Mouse (Mus musculus): ENCODE measurements around the gene Kcnk7.
"Not testable (repeated sequence)": the region's sequence is repeated elsewhere in the genome, so short reads cannot be mapped to it uniquely, and the experiment has no call there.

Gene Kcnk7

DNA sequence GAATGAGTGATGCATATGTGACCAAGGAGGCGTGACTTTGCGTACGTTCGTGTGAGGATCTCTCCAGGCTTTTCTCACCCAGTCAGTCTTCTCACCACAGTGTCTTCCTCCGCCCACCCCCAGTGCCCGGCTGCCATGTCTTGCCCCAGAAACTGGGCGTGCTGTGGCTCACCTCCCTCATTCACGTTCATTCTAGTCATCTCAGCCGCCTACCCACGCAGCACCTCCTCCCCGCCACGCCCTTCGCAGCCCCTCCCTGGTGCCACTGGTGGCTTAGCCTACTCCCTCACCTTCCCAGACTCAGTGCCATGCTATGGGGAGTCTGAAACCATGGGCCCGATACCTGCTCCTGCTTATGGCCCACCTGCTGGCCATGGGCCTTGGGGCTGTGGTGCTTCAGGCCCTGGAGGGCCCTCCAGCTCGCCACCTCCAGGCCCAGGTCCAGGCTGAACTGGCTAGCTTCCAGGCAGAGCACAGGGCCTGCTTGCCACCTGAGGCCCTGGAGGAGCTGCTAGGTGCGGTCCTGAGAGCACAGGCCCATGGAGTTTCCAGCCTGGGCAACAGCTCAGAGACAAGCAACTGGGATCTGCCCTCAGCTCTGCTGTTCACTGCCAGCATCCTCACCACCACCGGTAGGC is at the start of gene Kcnk7:
Gene Kcnk7 (plus strand): TSS at position 205 of the 638 bp plus-strand sequence.
- in situ Hi-C loops (cut with MboI; ENCODE audit: unreplicated experiment in 2 of 2), result loop anchor here in 1 of 2 experiments (10.0 kb wide), 1 partner anchor 71 kb away; the partner anchor contains the start of gene Scyl1

DNA sequence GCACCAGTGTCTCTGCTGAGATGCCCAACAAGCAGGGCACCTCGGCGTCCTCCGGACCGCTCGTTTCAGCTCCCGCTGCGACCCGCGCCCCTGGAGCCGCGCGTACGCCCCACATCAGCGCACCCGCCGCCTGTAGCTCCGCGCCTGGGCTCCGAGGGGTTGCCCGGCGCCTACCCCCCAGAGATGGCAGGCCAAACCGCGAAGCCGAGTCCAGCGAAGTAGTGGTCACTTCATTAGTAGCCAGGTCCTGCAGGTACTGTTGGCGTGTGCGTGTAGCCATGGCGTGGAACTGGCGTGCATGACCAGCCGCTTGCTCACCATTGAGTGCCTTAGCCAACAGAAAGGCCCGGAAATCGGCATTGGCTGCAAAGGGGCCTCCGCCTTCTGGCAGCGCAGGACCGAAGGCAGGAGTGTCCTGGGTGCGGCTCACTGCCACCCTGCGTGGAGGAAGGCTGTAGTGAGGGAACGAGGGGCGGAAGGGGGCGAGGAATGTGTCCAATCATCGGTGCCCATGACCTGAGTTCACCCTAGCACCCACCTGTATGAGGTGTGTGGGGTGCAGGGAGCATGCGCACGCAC is 49.4 kb upstream of the Kcnk7 start:
- in situ Hi-C loops (cut with MboI; ENCODE audit: unreplicated experiment in 2 of 2), result no loop called here

DNA sequence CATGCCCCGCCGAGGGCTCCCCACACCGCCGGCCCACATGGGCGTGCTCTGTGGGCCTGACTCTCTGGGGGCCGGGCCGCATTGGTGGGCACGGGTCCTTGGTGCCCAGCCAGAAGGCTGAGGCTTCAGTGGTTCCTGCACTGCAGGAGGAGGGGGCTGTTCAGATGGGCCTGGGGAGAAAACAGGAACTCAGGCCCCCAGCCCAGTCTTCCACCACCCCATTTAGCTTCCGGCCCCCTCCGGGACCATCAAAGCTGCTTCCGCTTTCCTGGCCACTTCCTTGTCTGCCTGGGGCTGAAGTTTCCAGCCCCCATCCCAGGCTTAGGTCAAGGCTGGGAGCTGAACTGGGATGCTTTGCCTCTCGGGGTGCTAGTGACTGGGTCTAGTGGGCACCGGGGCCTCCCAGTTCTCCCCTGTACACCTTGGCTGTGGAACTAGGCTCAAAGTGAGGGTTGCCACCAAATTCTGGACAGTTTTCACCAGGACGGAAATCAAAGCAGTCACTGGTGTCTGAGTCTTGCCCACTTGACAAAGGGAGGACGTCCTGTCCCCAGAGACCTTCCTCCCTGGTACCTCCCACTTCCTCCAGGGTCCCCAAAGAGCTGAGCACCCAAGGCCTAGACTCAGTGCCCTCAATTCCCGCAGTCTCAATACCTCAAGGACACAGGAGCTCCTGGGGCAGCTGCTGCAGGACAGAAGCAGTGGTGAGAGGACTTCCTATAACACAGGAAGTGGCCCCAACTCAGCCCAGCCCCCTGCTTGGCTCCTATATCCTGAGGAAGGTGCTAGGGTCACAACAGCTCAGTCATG is 43.0 kb upstream of the Kcnk7 start:
- in situ Hi-C loops (cut with MboI; ENCODE audit: unreplicated experiment in 2 of 2), result no loop called here

DNA sequence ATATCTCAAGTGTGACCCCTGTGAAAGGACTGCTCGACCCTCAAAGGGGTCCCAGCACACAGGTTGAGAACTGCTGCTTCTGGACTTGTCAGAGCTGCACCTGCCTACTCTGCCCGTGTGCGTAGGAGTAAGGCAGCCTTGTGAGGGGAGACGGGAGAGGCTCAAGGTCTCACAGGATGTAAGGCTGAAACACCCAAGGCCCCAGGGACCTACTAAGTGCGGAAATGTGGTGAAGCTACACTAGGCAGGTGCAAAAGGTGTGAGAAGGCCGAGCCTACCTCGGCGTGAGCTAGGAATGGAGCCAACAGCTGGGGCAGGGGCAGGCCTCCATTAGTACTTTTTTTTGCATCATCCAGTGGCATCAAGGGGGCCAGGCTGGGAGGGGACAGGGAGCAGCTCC is 41.9 kb upstream of the Kcnk7 start:
- in situ Hi-C loops (cut with MboI; ENCODE audit: unreplicated experiment in 2 of 2), result no loop called here

DNA sequence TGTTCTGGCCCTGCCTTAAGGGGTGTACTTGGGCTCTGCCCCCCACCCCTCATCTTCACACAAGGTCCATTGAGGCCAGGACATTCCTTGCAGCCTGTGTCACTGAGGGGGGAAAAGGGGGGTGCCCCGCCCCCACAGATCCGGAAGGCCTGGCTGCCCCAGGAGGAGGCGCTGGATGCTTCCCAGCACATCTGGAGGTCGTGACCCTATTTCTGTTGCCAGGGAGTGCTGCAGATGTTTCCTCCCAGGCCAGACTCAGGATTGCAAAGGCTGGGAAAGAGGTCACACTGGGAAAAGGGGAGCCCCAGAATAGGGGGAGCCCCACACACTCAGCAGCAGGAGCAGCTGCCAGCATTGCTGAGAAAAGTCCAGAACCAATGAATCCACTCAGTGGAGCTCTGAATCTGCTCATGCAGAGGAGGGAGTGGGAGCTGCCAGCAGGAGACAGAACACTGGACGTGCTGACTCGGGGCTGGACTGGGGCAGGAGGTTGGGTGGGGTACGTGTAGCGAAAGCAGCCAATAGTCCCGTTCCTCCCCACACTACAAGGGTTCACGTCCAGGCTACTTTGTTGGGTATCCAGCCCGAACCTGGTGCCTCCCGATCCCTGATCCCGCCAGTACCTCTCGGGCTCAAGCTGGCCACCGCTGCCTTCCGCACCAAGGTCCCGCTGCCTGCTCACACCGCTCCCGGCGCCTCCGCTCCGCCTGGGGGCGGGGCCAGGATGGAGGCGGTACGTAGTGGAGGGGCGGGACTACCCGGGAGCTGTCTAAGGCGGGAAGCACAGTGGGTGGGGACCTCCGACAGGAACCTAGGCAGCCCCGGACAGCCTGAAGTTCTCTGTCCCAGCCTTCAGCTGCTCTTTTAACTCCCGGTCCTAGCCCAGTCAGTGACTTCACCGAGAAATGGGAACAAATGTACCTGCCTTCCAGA is 40.9 kb upstream of the Kcnk7 start, which contains the start of gene Sipa1:
Gene Sipa1 (minus strand): TSS at position 727 of the 933 bp plus-strand sequence.
- in situ Hi-C loops (cut with MboI; ENCODE audit: unreplicated experiment in 2 of 2), result no loop called here

DNA sequence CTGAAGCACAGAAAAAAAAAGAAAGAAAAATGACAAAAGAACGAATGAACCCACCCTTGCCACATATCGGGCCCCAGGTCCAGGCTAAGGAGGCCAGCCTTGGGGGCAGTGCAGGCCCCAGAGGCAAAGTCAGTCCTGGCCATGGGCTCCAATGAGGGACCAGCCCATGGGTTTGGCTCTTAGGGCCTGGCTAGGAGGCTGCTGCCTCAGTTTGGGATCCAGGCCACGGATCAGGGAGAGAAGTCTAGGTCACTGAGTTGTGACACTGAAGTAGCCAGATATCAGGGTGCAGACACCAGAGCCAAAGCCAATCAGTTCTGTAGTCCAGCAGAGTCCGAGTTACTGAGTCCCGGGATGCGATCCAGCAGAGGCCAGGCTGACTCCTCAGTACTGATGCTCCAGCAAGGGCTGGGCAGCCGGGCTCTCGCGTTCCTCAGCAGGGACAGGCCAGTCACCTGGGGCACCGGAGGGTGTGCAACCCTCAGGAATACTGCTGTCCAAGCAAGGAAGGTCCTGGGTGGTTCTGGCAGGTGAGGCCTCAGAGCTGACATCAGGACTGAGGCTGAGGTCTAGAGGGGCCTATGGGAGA is 39.4 kb upstream of the Kcnk7 start:
- in situ Hi-C loops (cut with MboI; ENCODE audit: unreplicated experiment in 2 of 2), result no loop called here

DNA sequence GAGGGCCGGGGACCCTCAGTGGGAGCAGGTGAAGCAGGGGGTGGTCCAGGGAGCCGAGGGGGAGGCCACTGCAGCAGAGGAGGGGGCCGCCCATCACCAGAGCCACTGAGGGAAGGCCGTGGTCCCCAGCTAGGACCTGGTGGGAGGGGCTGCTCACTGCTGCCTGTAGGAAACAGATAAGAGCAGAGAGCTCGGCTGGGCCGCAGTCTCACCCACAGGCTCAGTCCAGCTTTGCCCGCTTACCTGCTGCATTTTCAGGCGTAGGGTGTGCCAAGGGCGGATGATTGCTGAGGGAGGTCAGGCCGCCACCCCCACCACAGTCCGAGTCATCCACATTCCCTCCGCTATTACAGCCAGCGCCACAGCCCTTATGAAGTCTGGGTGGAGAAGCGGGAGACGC is 38.7 kb upstream of the Kcnk7 start:
- in situ Hi-C loops (cut with MboI; ENCODE audit: unreplicated experiment in 2 of 2), result no loop called here

DNA sequence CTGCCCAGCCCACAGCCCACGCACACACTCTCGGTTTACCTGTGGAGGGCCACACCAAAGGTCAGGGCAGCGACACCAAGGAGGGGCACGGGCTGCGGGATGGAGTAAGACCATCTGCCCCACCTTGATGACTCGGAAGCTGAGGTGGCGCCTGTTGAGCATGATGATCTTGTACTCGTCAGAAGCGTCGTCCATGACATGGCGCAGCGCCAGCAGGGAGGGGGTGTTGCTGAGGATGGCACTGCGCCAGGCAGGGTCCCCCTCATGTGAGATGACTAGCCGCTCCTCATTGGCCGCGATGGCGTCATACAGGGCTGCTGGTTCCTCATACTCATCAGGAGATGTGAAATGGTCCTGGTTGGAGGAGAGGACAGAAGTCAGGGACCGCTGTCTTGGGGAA is 37.8 kb upstream of the Kcnk7 start:
- in situ Hi-C loops (cut with MboI; ENCODE audit: unreplicated experiment in 2 of 2), result no loop called here

DNA sequence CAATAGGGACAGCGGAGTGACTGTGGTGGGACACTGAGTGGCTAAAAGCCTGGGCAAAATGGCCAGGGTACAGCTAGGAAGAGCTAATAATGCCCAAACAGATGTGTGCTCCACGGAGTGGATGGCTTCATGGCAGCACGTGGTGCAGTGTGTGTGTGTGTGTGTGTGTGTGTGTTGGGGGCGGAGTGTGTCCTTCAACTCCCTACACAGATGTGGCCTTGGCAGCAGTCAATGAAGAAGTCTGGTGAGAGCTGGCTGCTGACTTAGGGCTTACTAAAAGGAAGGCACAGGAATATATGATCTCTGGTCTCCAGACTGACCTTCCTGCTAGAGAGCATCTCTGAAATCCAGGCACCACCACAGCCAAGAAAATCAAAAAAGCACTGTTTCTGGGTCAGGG is 35.8 kb upstream of the Kcnk7 start:
- in situ Hi-C loops (cut with MboI; ENCODE audit: unreplicated experiment in 2 of 2), result no loop called here

DNA sequence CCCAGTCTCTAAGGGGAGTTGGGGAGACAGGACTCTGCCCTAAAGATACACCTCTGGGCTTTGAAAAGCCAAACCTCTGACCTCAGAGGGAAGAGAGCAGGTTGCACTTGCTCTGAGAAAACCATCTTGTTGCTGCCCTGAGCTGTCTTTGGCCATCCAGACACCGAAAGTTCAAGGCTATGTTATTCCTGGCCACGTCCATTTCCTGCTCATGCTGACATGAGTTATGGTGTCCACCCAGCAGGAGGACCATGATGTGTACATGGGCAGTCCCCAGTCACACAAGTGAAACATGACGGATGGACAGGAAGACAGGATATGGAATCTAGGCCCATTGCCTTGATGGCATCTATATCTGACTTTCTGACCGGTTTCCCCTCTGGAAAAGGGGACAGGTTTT is 23.7 kb upstream of the Kcnk7 start:
- in situ Hi-C loops (cut with MboI; ENCODE audit: unreplicated experiment in 2 of 2), result no loop called here

DNA sequence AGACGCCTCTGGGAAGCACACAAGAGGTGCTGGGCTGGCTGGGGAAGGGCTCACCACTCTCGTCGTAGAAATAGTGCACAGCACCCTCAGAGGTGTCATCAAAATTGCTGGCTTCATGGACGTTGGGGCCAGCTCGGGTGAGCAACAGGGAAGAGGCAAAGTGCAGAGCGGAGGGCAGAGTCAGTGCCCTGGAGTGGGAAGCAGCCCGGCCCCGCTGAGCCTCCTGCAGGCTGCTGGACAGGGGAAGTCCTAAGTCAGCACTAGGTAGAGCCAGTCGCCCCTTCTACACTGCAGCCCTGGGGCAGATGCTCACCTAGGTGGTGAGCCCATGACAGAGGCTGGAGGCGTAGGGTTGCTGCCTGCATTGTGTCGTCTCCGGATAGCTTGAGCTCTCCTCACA is 19.9 kb upstream of the Kcnk7 start:
- in situ Hi-C loops (cut with MboI; ENCODE audit: unreplicated experiment in 2 of 2), result no loop called here

DNA sequence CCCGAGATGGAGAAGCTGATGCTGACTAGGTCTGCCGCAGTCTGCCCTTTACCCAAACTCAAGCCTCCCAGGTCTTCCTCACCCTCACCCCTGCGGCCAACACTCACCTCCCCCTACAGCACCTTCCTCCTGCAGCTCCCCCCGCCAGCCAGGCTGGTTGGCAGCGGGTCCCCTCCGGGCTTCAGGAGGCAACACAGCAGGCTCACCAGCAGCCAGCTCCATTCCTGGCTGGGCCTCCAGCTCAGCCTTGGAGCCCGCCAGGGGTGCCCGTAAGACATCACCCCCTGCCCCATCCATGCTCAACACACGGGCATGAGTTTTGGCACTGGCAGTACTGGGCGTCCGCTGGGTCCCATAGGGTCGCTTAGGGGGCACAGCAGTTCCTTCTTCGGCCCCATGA is 19.2 kb upstream of the Kcnk7 start:
- in situ Hi-C loops (cut with MboI; ENCODE audit: unreplicated experiment in 2 of 2), result no loop called here

DNA sequence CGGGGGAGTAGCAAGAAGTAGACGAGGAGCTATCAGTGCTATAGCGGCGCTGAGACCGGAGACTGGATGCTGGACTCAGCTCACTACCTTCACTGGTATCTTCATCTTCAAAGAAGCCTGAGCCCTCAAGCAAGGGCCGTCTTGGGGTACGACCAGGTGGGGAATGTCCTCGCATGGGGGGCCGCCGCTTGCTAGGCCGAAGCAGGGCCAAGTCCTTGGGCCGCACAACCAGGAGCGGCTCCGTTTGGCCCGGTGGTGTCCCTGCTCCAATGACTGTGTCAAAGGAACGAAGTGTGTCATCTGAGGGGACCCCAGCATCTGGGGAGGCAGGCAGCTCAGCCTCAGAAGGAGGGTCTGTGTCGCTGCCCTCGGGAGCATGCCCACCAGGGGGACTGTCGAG is 18.7 kb upstream of the Kcnk7 start:
- in situ Hi-C loops (cut with MboI; ENCODE audit: unreplicated experiment in 2 of 2), result no loop called here

DNA sequence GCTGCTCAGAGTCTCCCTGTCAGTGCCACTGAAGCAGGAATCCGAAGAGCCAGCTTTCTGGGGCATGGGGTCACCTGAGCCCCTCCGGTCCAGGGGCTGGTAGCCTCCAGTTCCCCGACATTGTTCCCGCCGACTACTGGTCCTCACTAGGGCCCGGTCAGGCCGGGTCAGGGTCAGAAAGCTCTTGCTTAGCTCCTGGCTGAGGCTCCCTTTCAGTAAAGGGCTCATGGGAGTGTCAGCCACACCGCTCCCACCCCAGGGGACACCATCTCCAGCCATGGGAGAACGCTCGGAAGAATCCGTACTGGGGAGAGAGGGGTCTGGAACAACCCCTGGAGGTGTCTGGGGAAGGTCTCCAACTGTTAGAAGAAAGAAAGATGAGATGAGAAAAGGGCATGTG is 18.3 kb upstream of the Kcnk7 start:
- in situ Hi-C loops (cut with MboI; ENCODE audit: unreplicated experiment in 2 of 2), result no loop called here

DNA sequence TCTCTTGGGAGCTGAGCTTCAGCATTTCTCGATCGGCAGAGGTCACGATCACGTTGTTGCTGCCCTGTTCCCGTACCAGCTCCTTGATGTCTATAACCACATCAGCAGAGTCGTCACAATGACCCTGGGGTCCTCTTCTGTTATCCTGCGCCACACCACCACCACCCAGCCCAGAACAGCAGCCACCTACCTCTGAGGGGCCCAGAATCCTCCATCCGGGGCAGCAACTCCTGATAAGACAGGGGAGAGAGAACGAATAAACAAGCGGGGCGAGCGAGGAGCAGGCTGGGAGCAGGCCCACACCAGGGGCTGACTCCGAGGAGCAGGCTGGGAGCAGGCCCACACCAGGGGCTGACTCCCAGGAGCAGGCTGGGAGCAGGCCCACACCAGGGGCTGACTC is 17.7 kb upstream of the Kcnk7 start:
- in situ Hi-C loops (cut with MboI; ENCODE audit: unreplicated experiment in 2 of 2), result no loop called here

DNA sequence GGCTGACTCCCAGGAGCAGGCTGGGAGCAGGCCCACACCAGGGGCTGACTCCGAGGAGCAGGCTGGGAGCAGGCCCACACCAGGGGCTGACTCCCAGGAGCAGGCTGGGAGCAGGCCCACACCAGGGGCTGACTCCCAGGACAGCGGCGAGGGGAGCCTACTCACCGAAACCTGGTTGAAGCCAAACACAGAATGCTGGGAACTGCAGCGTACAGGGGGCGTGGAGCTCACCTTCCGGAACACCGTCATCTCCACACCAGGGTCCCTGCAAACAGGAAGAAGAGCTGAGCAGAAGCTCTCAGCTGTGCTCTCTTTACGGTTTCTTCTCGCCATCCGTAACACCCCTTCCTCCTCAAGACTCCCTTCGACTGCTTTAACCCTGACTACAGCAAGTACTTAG is 17.2 kb upstream of the Kcnk7 start:
- in situ Hi-C loops (cut with MboI; ENCODE audit: unreplicated experiment in 2 of 2), result not testable (repeated sequence)

DNA sequence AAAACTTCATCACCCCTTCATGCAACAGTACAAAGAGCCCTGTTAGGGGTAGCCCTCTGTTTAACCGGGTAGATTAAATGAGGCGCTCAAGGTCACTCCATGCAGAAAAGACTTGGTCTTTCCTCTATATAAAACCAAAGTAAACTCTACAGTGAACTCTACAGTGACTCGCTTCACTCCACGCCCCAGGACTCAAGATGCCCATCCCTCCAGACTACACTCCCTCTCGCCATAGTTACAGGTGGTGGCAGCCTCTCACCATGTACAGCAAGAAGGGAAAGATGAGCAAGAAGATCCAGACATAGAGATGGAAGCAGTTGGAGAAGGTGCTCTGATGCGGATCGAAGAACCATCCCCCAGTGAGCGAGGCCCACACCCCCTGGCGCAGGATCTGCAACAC is 16.4 kb upstream of the Kcnk7 start:
- in situ Hi-C loops (cut with MboI; ENCODE audit: unreplicated experiment in 2 of 2), result no loop called here

DNA sequence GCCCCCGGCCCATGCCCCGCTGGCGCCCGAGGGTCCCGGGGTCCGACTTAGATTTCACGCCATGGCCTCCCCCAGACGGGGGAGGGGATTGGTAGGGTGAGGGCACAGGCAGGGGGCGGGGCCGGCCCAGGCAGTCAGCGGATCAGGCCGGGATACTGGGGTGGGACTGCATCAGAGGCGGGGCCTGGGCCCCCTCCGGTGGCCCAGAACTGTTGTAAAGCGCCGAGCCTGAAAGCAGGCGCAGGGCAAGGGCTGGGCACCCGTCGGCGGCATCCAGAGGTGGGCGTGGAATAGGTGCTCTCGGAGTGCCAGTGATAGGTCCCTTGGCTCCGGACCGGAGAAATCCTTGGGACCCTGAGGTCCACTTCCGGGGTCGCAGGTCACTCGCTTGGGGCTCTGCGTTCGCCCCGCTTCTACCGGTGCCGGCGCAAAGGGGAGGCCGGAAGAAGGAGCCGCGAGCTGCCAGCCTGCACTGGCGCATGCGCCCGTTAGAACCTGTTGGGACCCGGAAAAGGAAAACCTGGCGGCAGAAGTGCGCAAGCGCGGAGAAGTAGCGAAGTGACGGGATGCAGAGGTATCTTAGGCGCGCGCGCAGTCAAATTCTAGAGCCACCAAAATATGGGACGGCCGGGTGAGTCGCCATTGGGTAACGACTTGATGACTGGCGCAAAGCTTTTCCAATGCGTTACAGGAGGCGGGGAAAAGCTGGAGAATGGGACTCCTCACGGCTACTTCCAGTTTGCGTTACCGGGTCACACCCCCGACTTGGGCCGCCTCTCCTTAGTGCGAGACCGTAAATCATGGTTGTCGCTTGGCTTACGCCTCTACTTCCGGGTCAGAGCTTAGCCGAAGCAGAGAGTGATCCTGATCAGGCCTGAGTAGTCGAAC is 15.7 kb upstream of the Kcnk7 start, which contains the start of the genes Map3k11 and Pcnx3:
Gene Map3k11 (plus strand): TSS at position 543 of the 888 bp plus-strand sequence.
Gene Pcnx3 (minus strand): TSS at position 709 of the 888 bp plus-strand sequence.
- in situ Hi-C loops (cut with MboI; ENCODE audit: unreplicated experiment in 2 of 2), result no loop called here

DNA sequence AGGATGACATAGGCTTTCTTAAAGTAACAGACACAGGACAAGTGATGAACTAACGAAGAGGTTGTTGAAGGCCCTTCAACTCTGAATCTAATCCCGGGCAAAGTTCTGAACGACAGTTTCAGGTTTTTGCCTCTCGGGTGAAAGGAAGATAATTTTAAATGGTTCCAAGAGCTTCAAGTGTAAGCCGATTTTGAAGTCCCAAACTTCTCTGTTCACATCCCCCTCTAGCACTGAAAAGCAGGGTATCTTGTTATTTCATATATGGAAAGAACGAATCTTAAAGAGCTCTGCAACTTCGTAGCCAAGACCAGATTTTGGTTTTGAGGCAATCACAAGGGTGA is 15.1 kb upstream of the Kcnk7 start:
- in situ Hi-C loops (cut with MboI; ENCODE audit: unreplicated experiment in 2 of 2), result no loop called here

Data from v-Abl transformed pro-B cells (cell line).